Mouse (Mus musculus) heart, embryonic 11.5 days (tissue): ENCODE measurements around the gene Lims1. TPM values are rescaled to one million over a fixed set of nuclear protein-coding genes. Genes with fewer than 3 reads are reported as not detected.
A peak's percentile ranks its signal among the peaks of the same experiment; 100 is the strongest.

Experiments
- ATAC-seq: fragments of 200-750 bp; cut with Nextera tagmentation; replicated peaks from 2 replicates; pipeline ENCODE4 v1.8.0; 2017; ENCODE audit warnings: moderate library complexity; ENCODE audit not compliant: insufficient number of reproducible peaks, low FRiP score, low TSS enrichment
- H3K27ac ChIP-seq: fragments of 300-500 bp; sonication (generic); 2 replicates; pipeline ENCODE4 v1.5.1; 2014; ENCODE audit warnings: mild to moderate bottlenecking, low read depth, low read length
- H3K27me3 ChIP-seq: fragments of 300-500 bp; sonication (generic); 2 replicates; pipeline ENCODE4 v1.6.1; 2014; ENCODE audit warnings: mild to moderate bottlenecking, low read length, mixed read lengths; ENCODE audit not compliant: control insufficient read depth, insufficient read depth
- H3K36me3 ChIP-seq: fragments of 300-500 bp; sonication (generic); 2 replicates; pipeline ENCODE4 v1.6.1; 2014; ENCODE audit warnings: mild to moderate bottlenecking, low read length, moderate library complexity, mixed read lengths; ENCODE audit not compliant: control insufficient read depth, insufficient read depth
- H3K4me1 ChIP-seq: fragments of 300-500 bp; sonication (generic); 2 replicates; pipeline ENCODE4 v1.6.1; 2014; ENCODE audit warnings: low read length; ENCODE audit not compliant: control insufficient read depth, insufficient read depth
- H3K4me2 ChIP-seq: fragments of 300-500 bp; sonication (generic); 2 replicates; pipeline ENCODE4 v1.6.1; 2014; ENCODE audit warnings: mild to moderate bottlenecking, moderate library complexity
- H3K4me3 ChIP-seq: fragments of 300-500 bp; sonication (generic); 2 replicates; pipeline ENCODE4 v1.5.1; 2014; ENCODE audit warnings: low read depth, low read length
- H3K9ac ChIP-seq: fragments of 300-500 bp; sonication (generic); 2 replicates; pipeline ENCODE4 v1.6.1; 2014; ENCODE audit warnings: mild to moderate bottlenecking, low read depth, low read length, moderate library complexity
- H3K9me3 ChIP-seq: fragments of 300-500 bp; sonication (generic); replicated peaks from 2 replicates; pipeline ENCODE4 v1.6.1; 2016; ENCODE audit warnings: low read length; ENCODE audit not compliant: control insufficient read depth
- WGBS: fragments of 180-500 bp; shearing (Covaris S2); extraction: QIAGEN DNeasy Blood & Tissue Kit; methylation state at CpG from one replicate; pipeline ENCODE4 v1.1.7; 2014; ENCODE audit not compliant: insufficient replicate concordance; 5-methylcytosine and 5-hydroxymethylcytosine counted together
- polyA plus RNA-seq: library from polyadenylated mRNA; unstranded; fragments of >200 nt; fragmentation: Nextera tagmentation; extraction: Ambion mirVana; gene quantifications from 2 replicates; pipeline ENCODE4 v1.2.1, GENCODE M21; 2014

Gene Lims1
- polyA plus RNA-seq, 1 experiment from 2014 or later: 120 TPM

- Histone ChIP-seq H3K4me1 (peaks cover 33% of the 10 kb centered on the region), H3K4me3 (no peak overlapping the region), H3K27ac (peak overlapping the region; percentile 84), H3K27me3 (no peaks in the 10 kb centered on the region), H3K36me3 (peaks cover 25% of the 10 kb centered on the region), H3K4me2 (no peak overlapping the region; the same call in 1 of the 2 replicates), H3K9me3 (no peaks in the 10 kb centered on the region), H3K9ac (peak overlapping the region; percentile 56; the same call in 1 of the 2 replicates)
- ATAC-seq: peak; percentile 66
- 47% methylated on average over 4 of the region's 4 CpGs for WGBS
Observed at GRCm38 (mm10) chr10:58405285-58405948, 82.2 kb downstream of the Lims1 start.

- peaks cover 28% of the 10 kb centered on the region for H3K36me3 ChIP-seq
- peaks cover 31% of the 10 kb centered on the region for H3K4me1 ChIP-seq
- peak overlapping the region; percentile 84 for H3K27ac ChIP-seq
- no peaks in the 10 kb centered on the region for H3K9me3 ChIP-seq
- H3K9ac ChIP-seq: no peak overlapping the region
- H3K4me2 ChIP-seq: no peak overlapping the region
- WGBS: 67% methylated on average over 2 of the region's 2 CpGs
- no peak overlapping the region for H3K4me3 ChIP-seq
- 0 out of 2 replicates have a peak, but pooled peaks have one; percentile 41 for ATAC-seq
- no peaks in the 10 kb centered on the region for H3K27me3 ChIP-seq
Observed at GRCm38 (mm10) chr10:58405949-58406305, 82.7 kb downstream of the Lims1 start.

GRCm38 (mm10) chr10:58412331-58412730 lies 89.1 kb downstream of the Lims1 start:
- peaks cover 43% of the 10 kb centered on the region for H3K36me3 ChIP-seq
- H3K4me2 ChIP-seq: no peak overlapping the region
- H3K4me1 ChIP-seq: no peaks in the 10 kb centered on the region
- H3K9ac ChIP-seq: no peak overlapping the region
- no peak for ATAC-seq
- H3K4me3 ChIP-seq: no peak overlapping the region
- no peak overlapping the region for H3K27ac ChIP-seq
- H3K9me3 ChIP-seq: no peaks in the 10 kb centered on the region
- WGBS: 71% methylated on average over 4 of the region's 4 CpGs
- no peaks in the 10 kb centered on the region for H3K27me3 ChIP-seq

- no peak for ATAC-seq
Observed at GRCm38 (mm10) chr10:58412852-58413251, 89.6 kb downstream of the Lims1 start.

GRCm38 (mm10) chr10:58416702-58417101 lies 93.4 kb downstream of the Lims1 start:
- Histone ChIP-seq H3K27me3 (no peaks in the 10 kb centered on the region), H3K36me3 (peaks cover 21% of the 10 kb centered on the region), H3K4me2 (no peak overlapping the region), H3K4me3 (no peak overlapping the region), H3K9ac (no peak overlapping the region), H3K4me1 (no peaks in the 10 kb centered on the region), H3K27ac (no peak overlapping the region), H3K9me3 (no peaks in the 10 kb centered on the region)
- ATAC-seq: no peak
- WGBS: 77% methylated on average over 3 of the region's 3 CpGs

More at GRCm38 (mm10) chr10:58412852-58413251, 89.6 kb downstream of the Lims1 start:
- Histone ChIP-seq H3K4me1 (no peaks in the 10 kb centered on the region), H3K9ac (no peak overlapping the region), H3K27ac (no peak overlapping the region), H3K27me3 (no peaks in the 10 kb centered on the region), H3K9me3 (no peaks in the 10 kb centered on the region), H3K36me3 (peaks cover 43% of the 10 kb centered on the region), H3K4me2 (no peak overlapping the region), H3K4me3 (no peak overlapping the region)

GRCm38 (mm10) chr10:58418290-58418971 lies 95.2 kb downstream of the Lims1 start:
- H3K27ac ChIP-seq: no peak overlapping the region
- no peaks in the 10 kb centered on the region for H3K27me3 ChIP-seq
- H3K9ac ChIP-seq: no peak overlapping the region
- H3K4me2 ChIP-seq: no peak overlapping the region
- H3K9me3 ChIP-seq: no peaks in the 10 kb centered on the region
- ATAC-seq: no peak
- H3K4me3 ChIP-seq: no peak overlapping the region
- WGBS: 85% methylated on average over 10 of the region's 10 CpGs
- no peaks in the 10 kb centered on the region for H3K4me1 ChIP-seq
- peaks cover 14% of the 10 kb centered on the region for H3K36me3 ChIP-seq

- no peaks in the 10 kb centered on the region for H3K4me1 ChIP-seq
- no peaks in the 10 kb centered on the region for H3K36me3 ChIP-seq
- no peak for ATAC-seq
- no peaks in the 10 kb centered on the region for H3K27me3 ChIP-seq
- H3K27ac ChIP-seq: no peak overlapping the region
- H3K9ac ChIP-seq: no peak overlapping the region
- H3K4me2 ChIP-seq: no peak overlapping the region
- H3K4me3 ChIP-seq: no peak overlapping the region
- no peaks in the 10 kb centered on the region for H3K9me3 ChIP-seq
- 96% methylated on average over 2 of the region's 2 CpGs for WGBS
Observed at GRCm38 (mm10) chr10:58427930-58428329, 104.7 kb downstream of the Lims1 start.

GRCm38 (mm10) chr10:58445850-58446249 lies 122.6 kb downstream of the Lims1 start:
- H3K9me3 ChIP-seq: no peaks in the 10 kb centered on the region
- 26% methylated on average over 9 of the region's 9 CpGs for WGBS
- peak overlapping the region; percentile 98 for H3K27ac ChIP-seq
- peak overlapping the region; percentile 100 for H3K4me3 ChIP-seq
- H3K36me3 ChIP-seq: no peaks in the 10 kb centered on the region
- peak overlapping the region; percentile 82 for H3K9ac ChIP-seq
- peak overlapping the region; percentile 71 for H3K4me2 ChIP-seq
- no peak for ATAC-seq
- H3K4me1 ChIP-seq: peaks cover 3% of the 10 kb centered on the region; the same call in 1 of the 2 replicates
- H3K27me3 ChIP-seq: no peaks in the 10 kb centered on the region; the same call in 1 of the 2 replicates
